Mouse (Mus musculus): ENCODE data around the gene Psg27. TPM values are rescaled to one million over a fixed set of nuclear protein-coding genes. Genes with fewer than 3 reads are reported as not detected.
"Not testable (repeated sequence)": the region's sequence is repeated elsewhere in the genome, so short reads cannot be mapped to it uniquely, and the experiment has no call there.

Psg27 gene
- 0.03 TPM in 1 of 2 replicates, not detected in the other for polyA plus RNA-seq (2012; rRNA removed)

- DNase-seq (ENCODE audit: low spot score) = no peak
These were observed at the start of gene Psg27 for GRCm38 (mm10) chr7:18567205-18567604. TSS of gene Psg27 (minus strand) at chr7:18567305.

- DNase-seq (ENCODE audit: low spot score) = not testable (repeated sequence)
These were observed 49.3 kb upstream of the Psg27 start, which contains the start of gene Psg23 for GRCm38 (mm10) chr7:18616401-18616800. TSS of gene Psg23 (minus strand) at chr7:18616501.

GRCm38 (mm10) chr7:18559850-18560249 is 7.3 kb downstream of the Psg27 start:
- DNase-seq (ENCODE audit: low spot score) = no peak

GRCm38 (mm10) chr7:18555751-18556150 is 11.4 kb downstream of the Psg27 start:
- DNase-seq (ENCODE audit: low spot score) = not testable (repeated sequence)

GRCm38 (mm10) chr7:18533420-18533819 is 33.7 kb downstream of the Psg27 start:
- DNase-seq (ENCODE audit: low spot score) = no peak

- DNase-seq (ENCODE audit: low spot score) = no peak
These were observed 34.9 kb downstream of the Psg27 start, which contains the start of gene Psg25 for GRCm38 (mm10) chr7:18532169-18532568. TSS of gene Psg25 (minus strand) at chr7:18532269.

GRCm38 (mm10) chr7:18524668-18525067 is 42.4 kb downstream of the Psg27 start:
- no peak for DNase-seq (ENCODE audit: low spot score)

- DNase-seq (ENCODE audit: low spot score) = not testable (repeated sequence)
These were observed 54.3 kb downstream of the Psg27 start for GRCm38 (mm10) chr7:18512848-18513247.

- not testable (repeated sequence) for DNase-seq (ENCODE audit: low spot score)
These were observed 54.7 kb downstream of the Psg27 start for GRCm38 (mm10) chr7:18512417-18512816.

GRCm38 (mm10) chr7:18511479-18511878 is 55.6 kb downstream of the Psg27 start:
- DNase-seq (ENCODE audit: low spot score) = no peak

Other genes starting within 250 kb of the Psg27 start
- gene Psg18, start 212.3 kb downstream of the Psg27 start, polyA plus RNA-seq (2012; rRNA removed) = not detected in 2 replicates
- not detected in 2 replicates for gene Psg28, start 135.3 kb downstream of the Psg27 start, polyA plus RNA-seq (2012; rRNA removed)
- gene Psg26, start 83.1 kb downstream of the Psg27 start, polyA plus RNA-seq (2012; rRNA removed) = not detected in 2 replicates
- not detected in 2 replicates for gene Psg25, start 35.0 kb downstream of the Psg27 start, polyA plus RNA-seq (2012; rRNA removed)
- 0.04 TPM in 1 of 2 replicates, not detected in the other for gene Psg23, start 49.2 kb upstream of the Psg27 start, polyA plus RNA-seq (2012; rRNA removed)
- gene Psg21, start 89.4 kb upstream of the Psg27 start, polyA plus RNA-seq (2012; rRNA removed) = not detected in 2 replicates
- not detected in 2 replicates for gene Psg20, start 118.9 kb upstream of the Psg27 start, polyA plus RNA-seq (2012; rRNA removed)
- not detected in 2 replicates for gene Psg22, start 150.8 kb upstream of the Psg27 start, polyA plus RNA-seq (2012; rRNA removed)
- not detected in 2 replicates for gene Psg19, start 231.2 kb upstream of the Psg27 start, polyA plus RNA-seq (2012; rRNA removed)

Measured in urinary bladder, adult 2 months (tissue).